Mouse (Mus musculus): ENCODE measurements around the gene Fgfr2. TPM values are rescaled to one million over a fixed set of nuclear protein-coding genes. Genes with fewer than 3 reads are reported as not detected.

Gene Fgfr2
- total RNA-seq, 2 experiments from 2014 or later = 2.1 to 3.9 TPM

DNA sequence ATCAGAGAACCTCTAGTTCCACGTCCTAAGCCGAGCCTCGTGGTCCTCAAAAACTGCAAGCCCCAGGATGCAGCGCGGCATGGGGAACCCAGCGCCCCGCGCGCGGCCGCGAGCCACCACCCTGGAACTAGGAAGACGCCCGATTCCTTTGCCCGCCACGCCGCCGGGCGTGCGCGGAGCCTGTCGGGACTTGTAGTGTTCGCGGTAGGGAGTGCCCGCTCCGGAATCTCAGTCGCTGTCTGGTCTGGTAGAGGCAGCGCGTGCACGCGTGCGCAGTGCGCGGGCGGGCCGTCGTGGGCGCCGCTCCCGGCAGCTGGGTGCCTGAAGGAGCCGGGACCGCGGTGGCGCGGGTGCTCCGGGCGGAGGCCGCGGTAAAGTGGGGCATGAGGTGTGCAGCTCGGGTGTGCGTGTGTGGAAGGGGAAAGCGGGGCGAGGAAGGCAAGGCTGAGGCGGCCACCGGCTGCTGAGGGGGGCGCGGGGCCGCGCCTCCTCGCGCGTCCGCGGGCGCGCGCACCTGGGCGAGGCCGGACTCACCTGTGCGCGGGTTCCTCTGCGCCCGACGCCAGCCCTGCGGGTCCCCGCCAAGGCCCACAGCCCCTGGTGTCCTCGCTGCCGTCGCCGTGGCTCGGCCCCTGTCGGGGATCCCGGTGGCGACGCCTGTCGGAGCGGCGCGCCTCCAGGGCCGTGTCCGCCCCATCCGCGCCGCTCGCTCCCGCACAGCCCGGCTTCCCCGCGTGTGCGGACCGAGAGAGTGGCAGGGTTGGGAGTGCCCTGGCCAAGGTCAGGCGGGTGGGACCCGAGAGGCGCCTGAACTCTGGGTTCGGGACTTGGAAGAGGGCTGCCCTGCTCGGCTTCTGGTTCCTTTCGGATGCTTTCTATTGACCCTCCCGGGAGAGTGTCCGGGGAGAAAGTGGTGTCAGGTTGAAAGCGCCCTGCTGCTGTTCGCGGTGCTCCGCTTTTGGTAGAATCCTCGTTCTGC lies 2257.2 kb downstream of the Fgfr2 start, which contains the start of gene Plekha1:
Plekha1 (plus strand) TSS at position 144 of the 979 bp plus-strand sequence.
- intact Hi-C loops (cut with DNase I) = loop anchor here (5.0 kb wide), 2 partner anchors 36 to 39 kb away; no protein-coding TSS in a partner anchor

GRCm38 (mm10) chr7:130864711-130865110 lies 2258.4 kb downstream of the Fgfr2 start:
- DNase-seq = no peak
- intact Hi-C loops (cut with DNase I) = loop anchor here (5.0 kb wide), 2 partner anchors 37 to 38 kb away; no protein-coding TSS in a partner anchor

More for the DNA sequence above, 2257.2 kb downstream of the Fgfr2 start, which contains the start of gene Plekha1:
- peak; percentile 96 to 98 for DNase-seq

GRCm38 (mm10) chr7:130862501-130862900 lies 2260.6 kb downstream of the Fgfr2 start:
- intact Hi-C loops (cut with DNase I) = no loop called here
- DNase-seq = peak in 1 of 2 experiments; percentile 24

GRCm38 (mm10) chr7:130860721-130861142 lies 2262.4 kb downstream of the Fgfr2 start:
- intact Hi-C loops (cut with DNase I) = no loop called here
- peak; percentile 17 to 22 for DNase-seq

- intact Hi-C loops (cut with DNase I) = no loop called here
- DNase-seq = no peak
Observed at GRCm38 (mm10) chr7:130859926-130860325, 2263.2 kb downstream of the Fgfr2 start.

DNA sequence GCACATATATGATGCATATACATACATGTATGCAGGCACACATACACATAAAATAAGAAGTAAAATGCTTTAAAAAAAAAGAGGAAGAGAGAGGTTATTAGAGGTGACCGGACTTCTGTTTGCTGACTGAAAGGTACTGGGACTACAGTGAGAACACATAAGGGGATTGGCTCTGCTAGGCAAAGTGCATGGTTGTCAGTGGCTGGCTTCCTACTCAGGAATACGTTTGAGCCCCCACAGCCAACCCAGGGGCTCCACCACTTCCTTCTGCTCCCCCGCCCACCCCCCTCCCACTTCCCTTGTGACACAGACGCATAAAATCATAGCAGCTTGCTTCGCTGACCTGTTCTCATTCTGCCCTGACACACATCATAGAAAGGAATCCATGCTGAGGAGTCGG lies 2265.2 kb downstream of the Fgfr2 start:
- intact Hi-C loops (cut with DNase I) = no loop called here
- no peak for DNase-seq

GRCm38 (mm10) chr7:130855681-130856080 lies 2267.5 kb downstream of the Fgfr2 start:
- intact Hi-C loops (cut with DNase I) = no loop called here
- peak; percentile 40 to 59 for DNase-seq

DNA sequence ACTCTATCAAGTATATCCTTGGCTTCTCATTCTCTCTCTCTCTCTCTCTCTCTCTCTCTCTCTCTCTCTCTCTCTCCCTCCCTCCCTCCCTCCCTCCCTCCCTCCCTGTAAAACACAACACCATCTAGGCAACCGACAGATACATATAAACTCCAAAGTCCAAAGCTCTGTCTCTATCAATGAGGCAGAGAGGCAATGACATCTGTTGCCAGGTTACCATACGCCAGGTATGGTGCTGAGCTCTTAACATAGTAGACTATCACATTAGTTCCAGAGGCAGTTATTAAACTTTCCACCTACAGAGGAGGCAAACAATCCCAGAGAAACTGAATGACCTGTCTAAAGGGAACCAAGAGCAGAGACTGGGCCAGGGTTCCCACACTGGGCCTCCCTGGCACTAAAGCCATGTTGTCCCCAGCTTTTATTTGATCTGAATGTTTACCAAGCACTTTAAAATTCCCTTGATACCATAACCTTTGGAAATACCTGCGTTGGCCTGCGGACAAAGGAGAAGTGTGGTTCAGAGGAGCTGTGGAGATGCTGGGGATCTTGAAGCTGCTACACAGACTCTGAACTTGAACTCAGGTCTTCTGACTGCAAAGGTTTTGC lies 2268.4 kb downstream of the Fgfr2 start:
- intact Hi-C loops (cut with DNase I) = no loop called here
- DNase-seq = no peak

GRCm38 (mm10) chr7:130847164-130847718 lies 2275.9 kb downstream of the Fgfr2 start:
- no peak for DNase-seq
- intact Hi-C loops (cut with DNase I) = no loop called here

- no peak for DNase-seq
- intact Hi-C loops (cut with DNase I) = no loop called here
Observed at GRCm38 (mm10) chr7:130839380-130840100, 2283.6 kb downstream of the Fgfr2 start.

- DNase-seq = no peak
Observed at GRCm38 (mm10) chr7:130838658-130839025, 2284.5 kb downstream of the Fgfr2 start.

DNA sequence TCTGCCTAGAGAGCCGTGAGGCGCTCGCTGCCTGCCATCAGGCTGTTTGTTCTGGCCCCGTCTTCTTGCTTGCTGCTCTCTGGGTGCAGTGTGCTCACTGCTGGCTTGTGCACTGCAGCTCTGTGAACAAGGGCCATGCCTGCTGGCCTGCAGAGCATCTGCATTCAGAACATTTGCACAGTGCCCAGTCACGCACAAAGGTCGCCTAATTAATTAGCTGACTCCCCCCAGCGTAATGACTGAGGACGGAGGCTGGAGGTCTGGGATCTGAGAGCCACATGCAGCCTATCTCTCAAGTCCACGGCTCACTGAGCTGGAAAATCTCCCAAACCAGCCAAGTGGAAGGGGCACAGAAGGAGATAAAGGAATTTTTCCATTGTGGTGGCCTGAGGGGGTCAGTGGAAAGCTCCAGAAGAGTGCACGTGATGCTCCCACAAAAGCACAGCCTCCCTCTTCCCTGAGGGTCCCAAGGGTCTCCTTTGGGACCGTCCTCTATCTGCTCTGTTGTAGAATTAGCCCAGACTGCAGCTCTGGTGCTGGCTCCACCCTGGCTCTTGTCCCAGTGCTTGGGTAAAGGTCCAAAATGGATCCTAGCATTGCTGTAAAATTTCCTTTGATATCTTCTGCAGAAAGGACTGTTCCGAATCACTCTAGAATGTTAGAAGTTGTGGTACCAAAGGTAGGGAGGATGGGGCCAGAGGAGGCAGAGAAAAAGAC lies 2285.1 kb downstream of the Fgfr2 start:
- intact Hi-C loops (cut with DNase I) = no loop called here

More at GRCm38 (mm10) chr7:130838658-130839025, 2284.5 kb downstream of the Fgfr2 start:
- intact Hi-C loops (cut with DNase I) = no loop called here

DNA sequence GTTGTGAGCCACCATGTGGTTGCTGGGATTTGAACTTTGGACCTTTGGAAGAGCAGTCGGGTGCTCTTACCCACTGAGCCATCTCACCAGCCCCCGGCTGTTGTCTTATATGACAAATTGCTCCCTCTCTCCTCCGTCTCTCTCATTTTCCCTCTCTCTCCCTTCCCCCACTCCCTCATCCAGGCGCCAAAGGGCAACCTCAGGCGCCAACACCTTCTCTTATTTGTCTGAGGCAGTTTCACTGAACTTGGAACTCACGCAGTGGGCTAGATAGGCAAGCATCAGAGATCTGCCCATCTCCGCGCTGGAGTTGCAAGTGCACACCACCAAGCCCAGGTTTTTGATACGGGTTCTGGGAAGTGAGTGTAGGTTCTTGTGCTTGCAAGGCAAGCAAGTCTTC lies 2287.1 kb downstream of the Fgfr2 start:
- no peak for DNase-seq
- intact Hi-C loops (cut with DNase I) = no loop called here

More for the DNA sequence above, 2285.1 kb downstream of the Fgfr2 start:
- DNase-seq = peak in 1 of 2 experiments; percentile 22

- DNase-seq = peak in 1 of 2 experiments; percentile 31
- intact Hi-C loops (cut with DNase I) = no loop called here
Observed at GRCm38 (mm10) chr7:130834958-130835861, 2287.9 kb downstream of the Fgfr2 start.

DNA sequence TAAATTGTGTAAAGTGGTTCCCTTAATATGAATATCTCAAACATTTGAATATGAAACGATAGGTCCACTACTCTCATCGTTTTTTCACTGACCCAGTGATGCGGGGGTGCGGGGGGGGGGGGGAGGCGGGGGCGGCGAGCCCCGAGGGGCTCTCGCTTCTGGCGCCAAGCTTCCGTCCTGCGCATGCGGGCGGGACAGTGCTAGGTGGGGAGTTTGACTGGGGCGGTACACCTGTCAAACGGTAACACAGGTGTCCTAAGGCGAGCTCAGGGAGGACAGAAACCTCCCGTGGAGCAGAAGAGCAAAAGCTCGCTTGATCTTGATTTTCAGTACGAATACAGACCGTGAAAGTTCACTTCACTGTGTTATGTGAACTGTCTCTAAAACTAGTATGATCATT lies 2288.9 kb downstream of the Fgfr2 start:
- DNase-seq = peak; percentile 53 to 59
- intact Hi-C loops (cut with DNase I) = no loop called here

GRCm38 (mm10) chr7:130831586-130831985 lies 2291.6 kb downstream of the Fgfr2 start:
- intact Hi-C loops (cut with DNase I) = no loop called here
- DNase-seq = no peak

GRCm38 (mm10) chr7:130828475-130828874 lies 2294.7 kb downstream of the Fgfr2 start:
- DNase-seq = no peak
- intact Hi-C loops (cut with DNase I) = loop anchor here (5.0 kb wide), 1 partner anchor 39 kb away; the partner anchor contains the start of gene Plekha1

DNA sequence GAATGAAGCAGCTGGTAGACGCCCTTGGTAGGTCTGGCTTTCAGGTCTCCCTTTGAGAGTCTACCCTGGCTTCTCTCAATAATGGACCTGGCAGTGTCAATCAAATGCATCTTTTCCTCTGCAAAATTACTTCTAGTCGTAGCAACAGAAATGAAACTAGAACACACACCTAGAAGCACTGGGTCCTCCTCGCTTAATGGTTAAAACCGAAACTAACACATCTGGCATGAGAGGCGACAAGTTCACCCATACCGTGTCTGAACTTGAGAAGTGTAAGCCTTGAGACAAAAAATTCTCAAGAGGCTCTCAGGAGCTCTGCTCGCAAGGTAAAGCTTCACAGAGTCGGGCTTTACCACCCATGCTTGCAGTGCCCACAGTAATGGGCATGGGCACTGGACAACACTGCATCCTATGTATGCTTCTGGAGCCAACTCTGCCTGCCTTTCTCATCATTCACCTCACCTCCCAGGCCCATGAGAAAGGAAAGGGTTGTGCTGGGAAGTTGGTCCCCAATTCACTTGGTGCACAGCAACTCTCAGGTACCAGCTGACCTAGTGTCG lies 2295.2 kb downstream of the Fgfr2 start:
- intact Hi-C loops (cut with DNase I) = loop anchor here (1.0 to 5.0 kb wide), 4 partner anchors 39 to 215 kb away; partner anchors contain the start of gene Plekha1
- DNase-seq = no peak

Data from heart, postnatal 14 days (tissue).